Mouse (Mus musculus): ENCODE data around the gene Lamtor2. TPM values are rescaled to one million over a fixed set of nuclear protein-coding genes. Genes with fewer than 3 reads are reported as not detected.

Gene Lamtor2
- polyA plus RNA-seq, 1 experiment, result 126 TPM

- peaks cover 5% of the 10 kb centered on the region for H3K4me1 ChIP-seq (ENCODE audit: control insufficient read depth, insufficient read depth, low read length)
- 43% methylated on average over 5 of the region's 5 CpGs for WGBS
- TF ChIP-seq CTCF (IDR thresholded peaks at IDR 0.05; ENCODE audit: control insufficient read depth, insufficient read depth, low read length) (no peak), POLR2A (IDR thresholded peaks at IDR 0.05; ENCODE audit: borderline replicate concordance, control insufficient read depth, low read depth, low read length) (no peak)
Observed at GRCm38 (mm10) chr3:88543651-88544410, 9.0 kb downstream of the Lamtor2 start.

GRCm38 (mm10) chr3:88543174-88543573 lies 9.7 kb downstream of the Lamtor2 start:
- TF ChIP-seq POLR2A (IDR thresholded peaks at IDR 0.05; ENCODE audit: borderline replicate concordance, control insufficient read depth, low read depth, low read length) (no peak), CTCF (IDR thresholded peaks at IDR 0.05; ENCODE audit: control insufficient read depth, insufficient read depth, low read length) (no peak)
- H3K4me1 ChIP-seq (ENCODE audit: control insufficient read depth, insufficient read depth, low read length), result peaks cover 5% of the 10 kb centered on the region
- H3K27ac ChIP-seq (ENCODE audit: control insufficient read depth, insufficient read depth, low read depth, low read length, poor library complexity), result no peak overlapping the region
- WGBS, result 85% methylated on average over 8 of the region's 8 CpGs
- no peak overlapping the region for H3K4me3 ChIP-seq (replicated peaks; ENCODE audit: control insufficient read depth, low read depth, low read length)

More at GRCm38 (mm10) chr3:88543651-88544410, 9.0 kb downstream of the Lamtor2 start:
- Histone ChIP-seq H3K4me3 (replicated peaks; ENCODE audit: control insufficient read depth, low read depth, low read length) (no peak overlapping the region), H3K27ac (ENCODE audit: control insufficient read depth, insufficient read depth, low read depth, low read length, poor library complexity) (no peak overlapping the region)

GRCm38 (mm10) chr3:88542486-88542885 lies 10.4 kb downstream of the Lamtor2 start:
- H3K4me3 ChIP-seq (replicated peaks; ENCODE audit: control insufficient read depth, low read depth, low read length), result no peak overlapping the region
- no peak overlapping the region for H3K27ac ChIP-seq (ENCODE audit: control insufficient read depth, insufficient read depth, low read depth, low read length, poor library complexity)
- WGBS, result 79% methylated on average over 4 of the region's 4 CpGs
- peaks cover 5% of the 10 kb centered on the region for H3K4me1 ChIP-seq (ENCODE audit: control insufficient read depth, insufficient read depth, low read length)
- TF ChIP-seq CTCF (IDR thresholded peaks at IDR 0.05; ENCODE audit: control insufficient read depth, insufficient read depth, low read length) (no peak), POLR2A (IDR thresholded peaks at IDR 0.05; ENCODE audit: borderline replicate concordance, control insufficient read depth, low read depth, low read length) (no peak)

GRCm38 (mm10) chr3:88541622-88542401 lies 11.1 kb downstream of the Lamtor2 start:
- no peak for TF ChIP-seq CTCF (IDR thresholded peaks at IDR 0.05; ENCODE audit: control insufficient read depth, insufficient read depth, low read length)
- no peak for TF ChIP-seq POLR2A (IDR thresholded peaks at IDR 0.05; ENCODE audit: borderline replicate concordance, control insufficient read depth, low read depth, low read length)
- 78% methylated on average over 7 of the region's 7 CpGs for WGBS
- Histone ChIP-seq H3K4me3 (replicated peaks; ENCODE audit: control insufficient read depth, low read depth, low read length) (no peak overlapping the region), H3K27ac (ENCODE audit: control insufficient read depth, insufficient read depth, low read depth, low read length, poor library complexity) (no peak overlapping the region), H3K4me1 (ENCODE audit: control insufficient read depth, insufficient read depth, low read length) (peaks cover 6% of the 10 kb centered on the region)

GRCm38 (mm10) chr3:88540085-88540484 lies 12.8 kb downstream of the Lamtor2 start:
- TF ChIP-seq CTCF (IDR thresholded peaks at IDR 0.05; ENCODE audit: control insufficient read depth, insufficient read depth, low read length) (no peak), POLR2A (IDR thresholded peaks at IDR 0.05; ENCODE audit: borderline replicate concordance, control insufficient read depth, low read depth, low read length) (no peak)
- H3K4me3 ChIP-seq (replicated peaks; ENCODE audit: control insufficient read depth, low read depth, low read length), result no peak overlapping the region
- WGBS, result 80% methylated on average over 5 of the region's 5 CpGs

GRCm38 (mm10) chr3:88539397-88539796 lies 13.5 kb downstream of the Lamtor2 start:
- 60% methylated on average over 3 of the region's 3 CpGs for WGBS
- Histone ChIP-seq H3K27ac (ENCODE audit: control insufficient read depth, insufficient read depth, low read depth, low read length, poor library complexity) (no peak overlapping the region), H3K4me3 (replicated peaks; ENCODE audit: control insufficient read depth, low read depth, low read length) (no peak overlapping the region), H3K4me1 (ENCODE audit: control insufficient read depth, insufficient read depth, low read length) (peaks cover 3% of the 10 kb centered on the region)
- TF ChIP-seq POLR2A (IDR thresholded peaks at IDR 0.05; ENCODE audit: borderline replicate concordance, control insufficient read depth, low read depth, low read length) (no peak), CTCF (IDR thresholded peaks at IDR 0.05; ENCODE audit: control insufficient read depth, insufficient read depth, low read length) (no peak)

More at GRCm38 (mm10) chr3:88540085-88540484, 12.8 kb downstream of the Lamtor2 start:
- no peak overlapping the region for H3K27ac ChIP-seq (ENCODE audit: control insufficient read depth, insufficient read depth, low read depth, low read length, poor library complexity)
- peaks cover 6% of the 10 kb centered on the region for H3K4me1 ChIP-seq (ENCODE audit: control insufficient read depth, insufficient read depth, low read length)

GRCm38 (mm10) chr3:88538271-88539145 lies 14.4 kb downstream of the Lamtor2 start:
- no peak overlapping the region for H3K27ac ChIP-seq (ENCODE audit: control insufficient read depth, insufficient read depth, low read depth, low read length, poor library complexity)
- TF ChIP-seq CTCF (IDR thresholded peaks at IDR 0.05; ENCODE audit: control insufficient read depth, insufficient read depth, low read length), result no peak
- TF ChIP-seq POLR2A (IDR thresholded peaks at IDR 0.05; ENCODE audit: borderline replicate concordance, control insufficient read depth, low read depth, low read length), result no peak
- WGBS, result 86% methylated on average over 9 of the region's 9 CpGs
- H3K4me1 ChIP-seq (ENCODE audit: control insufficient read depth, insufficient read depth, low read length), result peaks cover 1% of the 10 kb centered on the region; the same call in 1 of the 2 replicates
- no peak overlapping the region for H3K4me3 ChIP-seq (replicated peaks; ENCODE audit: control insufficient read depth, low read depth, low read length)
